Mouse (Mus musculus): ENCODE measurements around the gene Gm340. TPM values are rescaled to one million over a fixed set of nuclear protein-coding genes. Genes with fewer than 3 reads are reported as not detected.
A peak's percentile ranks its signal among the peaks of the same experiment; 100 is the strongest.

The Gm340 gene
- polyA plus RNA-seq, 1 experiment from 2014 or later, result 2.1 TPM

- WGBS, result 92% methylated on average over 20 of the region's 20 CpGs
- no peak for ATAC-seq (ENCODE audit: insufficient read depth, low FRiP score, low read depth)
- Histone ChIP-seq H3K27me3 (replicated peaks) (no peaks in the 10 kb centered on the region), H3K9ac (no peak overlapping the region), H3K4me3 (replicated peaks) (no peak overlapping the region), H3K4me1 (no peaks in the 10 kb centered on the region), H3K4me2 (no peak overlapping the region), H3K9me3 (no peaks in the 10 kb centered on the region), H3K36me3 (peaks cover 11% of the 10 kb centered on the region; the same call in 1 of the 2 replicates), H3K27ac (no peak overlapping the region)
Observed at GRCm38 (mm10) chr19:41587431-41588222, 5.5 kb downstream of the Gm340 start.

- WGBS, result 87% methylated on average over 7 of the region's 7 CpGs
- Histone ChIP-seq H3K9me3 (no peaks in the 10 kb centered on the region), H3K9ac (no peak overlapping the region), H3K27ac (no peak overlapping the region), H3K36me3 (no peaks in the 10 kb centered on the region), H3K27me3 (replicated peaks) (no peaks in the 10 kb centered on the region), H3K4me2 (no peak overlapping the region), H3K4me3 (replicated peaks) (no peak overlapping the region), H3K4me1 (no peaks in the 10 kb centered on the region)
- no peak for ATAC-seq (ENCODE audit: insufficient read depth, low FRiP score, low read depth)
Observed at GRCm38 (mm10) chr19:41589026-41589425, 6.9 kb downstream of the Gm340 start.

GRCm38 (mm10) chr19:41589681-41590080 is 7.5 kb downstream of the Gm340 start:
- H3K4me2 ChIP-seq, result no peak overlapping the region
- H3K4me3 ChIP-seq (replicated peaks), result no peak overlapping the region
- ATAC-seq (ENCODE audit: insufficient read depth, low FRiP score, low read depth), result no peak
- H3K27ac ChIP-seq, result no peak overlapping the region
- H3K36me3 ChIP-seq, result no peaks in the 10 kb centered on the region
- H3K27me3 ChIP-seq (replicated peaks), result no peaks in the 10 kb centered on the region
- WGBS, result 76% methylated on average over 8 of the region's 8 CpGs
- no peak overlapping the region for H3K9ac ChIP-seq
- no peaks in the 10 kb centered on the region for H3K4me1 ChIP-seq
- H3K9me3 ChIP-seq, result no peaks in the 10 kb centered on the region

- ATAC-seq (ENCODE audit: insufficient read depth, low FRiP score, low read depth), result no peak
- WGBS, result 73% methylated on average over 12 of the region's 12 CpGs
- Histone ChIP-seq H3K4me1 (0 out of 2 replicates have a peak, but pooled peaks cover 3% of the 10 kb centered on the region), H3K27me3 (replicated peaks) (no peaks in the 10 kb centered on the region), H3K9ac (no peak overlapping the region), H3K9me3 (no peaks in the 10 kb centered on the region), H3K36me3 (no peaks in the 10 kb centered on the region), H3K4me2 (no peak overlapping the region), H3K4me3 (replicated peaks) (no peak overlapping the region), H3K27ac (no peak overlapping the region)
Observed at GRCm38 (mm10) chr19:41591808-41592207, 9.6 kb downstream of the Gm340 start.

GRCm38 (mm10) chr19:41597170-41597894 is 15.2 kb downstream of the Gm340 start:
- Histone ChIP-seq H3K4me2 (no peak overlapping the region), H3K27ac (peak overlapping the region; percentile 16; the same call in 1 of the 2 replicates), H3K4me3 (replicated peaks) (no peak overlapping the region), H3K9ac (no peak overlapping the region), H3K27me3 (replicated peaks) (no peaks in the 10 kb centered on the region), H3K36me3 (no peaks in the 10 kb centered on the region), H3K9me3 (no peaks in the 10 kb centered on the region), H3K4me1 (0 out of 2 replicates have a peak, but pooled peaks cover 3% of the 10 kb centered on the region)
- 75% methylated on average over 6 of the region's 6 CpGs for WGBS
- ATAC-seq (ENCODE audit: insufficient read depth, low FRiP score, low read depth), result no peak

- no peaks in the 10 kb centered on the region for H3K9me3 ChIP-seq
- H3K9ac ChIP-seq, result no peak overlapping the region
- no peak overlapping the region for H3K4me3 ChIP-seq (replicated peaks)
- no peaks in the 10 kb centered on the region for H3K36me3 ChIP-seq
- H3K27me3 ChIP-seq (replicated peaks), result no peaks in the 10 kb centered on the region
- no peak overlapping the region for H3K27ac ChIP-seq
- 54% methylated on average over 11 of the region's 11 CpGs for WGBS
- peak; percentile 12; the same call in 1 of the 2 replicates for ATAC-seq (ENCODE audit: insufficient read depth, low FRiP score, low read depth)
- no peak overlapping the region for H3K4me2 ChIP-seq
- 0 out of 2 replicates have a peak, but pooled peaks cover 3% of the 10 kb centered on the region for H3K4me1 ChIP-seq
Observed at GRCm38 (mm10) chr19:41600647-41601046, 18.5 kb downstream of the Gm340 start.

- no peak overlapping the region for H3K27ac ChIP-seq
- H3K9ac ChIP-seq, result no peak overlapping the region
- H3K4me1 ChIP-seq, result no peaks in the 10 kb centered on the region
- H3K4me2 ChIP-seq, result no peak overlapping the region
- no peaks in the 10 kb centered on the region for H3K27me3 ChIP-seq (replicated peaks)
- H3K9me3 ChIP-seq, result no peaks in the 10 kb centered on the region
- 79% methylated on average over 10 of the region's 10 CpGs for WGBS
- no peak for ATAC-seq (ENCODE audit: insufficient read depth, low FRiP score, low read depth)
- H3K36me3 ChIP-seq, result no peaks in the 10 kb centered on the region
- no peak overlapping the region for H3K4me3 ChIP-seq (replicated peaks)
Observed at GRCm38 (mm10) chr19:41606208-41606987, 24.2 kb downstream of the Gm340 start.

- 75% methylated on average over 6 of the region's 6 CpGs for WGBS
- ATAC-seq (ENCODE audit: insufficient read depth, low FRiP score, low read depth), result no peak
- H3K27me3 ChIP-seq (replicated peaks), result 0 out of 2 replicates have a peak, but pooled peaks cover 7% of the 10 kb centered on the region
Observed at GRCm38 (mm10) chr19:41611683-41612082, 29.5 kb downstream of the Gm340 start.

GRCm38 (mm10) chr19:41613325-41614087 is 31.3 kb downstream of the Gm340 start:
- no peaks in the 10 kb centered on the region for H3K36me3 ChIP-seq
- H3K4me3 ChIP-seq (replicated peaks), result no peak overlapping the region
- no peaks in the 10 kb centered on the region for H3K4me1 ChIP-seq
- H3K4me2 ChIP-seq, result no peak overlapping the region
- no peak for ATAC-seq (ENCODE audit: insufficient read depth, low FRiP score, low read depth)
- WGBS, result 30% methylated on average over 16 of the region's 16 CpGs
- H3K27ac ChIP-seq, result no peak overlapping the region
- no peak overlapping the region for H3K9ac ChIP-seq
- 0 out of 2 replicates have a peak, but pooled peaks cover 7% of the 10 kb centered on the region for H3K27me3 ChIP-seq (replicated peaks)
- H3K9me3 ChIP-seq, result no peaks in the 10 kb centered on the region

More at GRCm38 (mm10) chr19:41611683-41612082, 29.5 kb downstream of the Gm340 start:
- no peaks in the 10 kb centered on the region for H3K9me3 ChIP-seq
- H3K4me2 ChIP-seq, result no peak overlapping the region
- no peak overlapping the region for H3K9ac ChIP-seq
- no peak overlapping the region for H3K4me3 ChIP-seq (replicated peaks)
- H3K36me3 ChIP-seq, result no peaks in the 10 kb centered on the region
- H3K4me1 ChIP-seq, result no peaks in the 10 kb centered on the region
- H3K27ac ChIP-seq, result no peak overlapping the region

GRCm38 (mm10) chr19:41615606-41616224 is 33.5 kb downstream of the Gm340 start:
- Histone ChIP-seq H3K9ac (no peak overlapping the region), H3K27ac (no peak overlapping the region), H3K36me3 (no peaks in the 10 kb centered on the region), H3K4me3 (replicated peaks) (no peak overlapping the region), H3K4me2 (no peak overlapping the region), H3K9me3 (no peaks in the 10 kb centered on the region), H3K27me3 (replicated peaks) (0 out of 2 replicates have a peak, but pooled peaks cover 7% of the 10 kb centered on the region), H3K4me1 (no peaks in the 10 kb centered on the region)
- no peak for ATAC-seq (ENCODE audit: insufficient read depth, low FRiP score, low read depth)
- 67% methylated on average over 11 of the region's 11 CpGs for WGBS

GRCm38 (mm10) chr19:41616274-41616673 is 34.1 kb downstream of the Gm340 start:
- Histone ChIP-seq H3K27ac (no peak overlapping the region), H3K9ac (no peak overlapping the region), H3K9me3 (no peaks in the 10 kb centered on the region), H3K4me3 (replicated peaks) (no peak overlapping the region), H3K27me3 (replicated peaks) (0 out of 2 replicates have a peak, but pooled peaks cover 7% of the 10 kb centered on the region), H3K4me2 (no peak overlapping the region), H3K4me1 (no peaks in the 10 kb centered on the region), H3K36me3 (no peaks in the 10 kb centered on the region)
- no peak for ATAC-seq (ENCODE audit: insufficient read depth, low FRiP score, low read depth)
- 83% methylated on average over 6 of the region's 6 CpGs for WGBS
